ENCODE assay signal across 8 mouse cellular contexts in the genomic region with DNA sequence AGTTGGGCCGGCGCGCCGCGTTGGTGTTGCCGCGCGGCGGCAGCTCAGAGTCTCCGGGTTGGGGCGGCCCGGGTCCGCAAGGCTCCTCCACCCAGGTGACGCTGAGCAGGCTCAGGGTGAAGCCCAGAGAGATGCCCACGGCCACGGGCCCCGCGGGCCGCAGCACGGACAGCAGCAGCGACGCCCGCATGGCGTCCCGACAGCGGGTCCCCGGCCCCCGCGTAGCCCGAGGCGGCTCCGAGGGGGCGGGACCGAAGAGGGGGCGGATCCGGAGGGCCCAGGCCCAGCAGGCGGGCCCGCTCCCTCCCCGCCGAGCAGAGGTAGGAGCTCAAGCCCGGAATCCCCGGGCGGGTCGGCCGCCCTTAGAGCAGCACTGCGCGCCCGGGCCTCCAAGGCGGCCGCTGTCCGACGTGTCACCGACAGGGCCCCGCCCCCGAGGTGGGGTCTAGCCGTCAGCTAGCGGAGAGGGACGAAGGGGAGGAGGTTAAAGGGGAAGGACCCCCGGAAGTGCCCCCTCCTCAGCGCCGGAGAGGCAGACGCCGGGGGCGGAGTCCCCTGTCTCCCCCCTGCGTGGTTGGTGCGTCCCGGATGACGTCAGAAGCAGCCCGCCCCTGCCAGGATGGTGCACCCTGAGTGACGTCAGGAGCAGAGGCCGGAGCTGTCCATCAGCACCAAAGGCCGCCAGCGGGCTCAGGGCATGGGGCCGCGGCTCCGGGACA. TPM values are rescaled to one million over a fixed set of nuclear protein-coding genes. Genes with fewer than 3 reads are reported as not detected.
DNase-seq lines count a peak whose midpoint lies in the region; ATAC-seq lines count a peak whose summit lies in the region.

Gene Chpf, minus strand, starts transcription at position 392 of the 719 bp plus-strand sequence.
Gene Tmem198, plus strand, starts transcription at position 617 of the 719 bp plus-strand sequence.

- peak within 1 kb of the TSS; percentile 87 for H3K27ac ChIP-seq in hindbrain, embryonic 14.5 days

- 0% methylated on average over 70 of the region's 76 CpGs for WGBS in hindbrain, embryonic 14.5 days

- H3K36me3 ChIP-seq in hindbrain, embryonic 14.5 days (replicated peaks; ENCODE audit: control insufficient read depth, insufficient read depth), result peaks cover 47% of the 10 kb centered on the region

- peak within 1 kb of the TSS; percentile 90 for H3K9ac ChIP-seq in hindbrain, embryonic 14.5 days

- H3K4me3 ChIP-seq in hindbrain, embryonic 14.5 days (replicated peaks; ENCODE audit: low read length), result peak within 1 kb of the TSS; percentile 87

- H3K4me1 ChIP-seq in hindbrain, embryonic 14.5 days (replicated peaks; ENCODE audit: control insufficient read depth, insufficient read depth, low read length), result peaks cover 38% of the 10 kb centered on the region

- peak within 1 kb of the TSS; percentile 61 for H3K4me2 ChIP-seq in hindbrain, embryonic 14.5 days (replicated peaks)

- ATAC-seq in hindbrain, embryonic 14.5 days (ENCODE audit: low FRiP score), result peak; percentile 91

- H3K9me3 ChIP-seq in hindbrain, embryonic 14.5 days (ENCODE audit: control insufficient read depth, low read length), result no peaks in the 10 kb centered on the region

- peaks cover 5% of the 10 kb centered on the region for H3K27me3 ChIP-seq in hindbrain, embryonic 14.5 days (ENCODE audit: control insufficient read depth, insufficient read depth, low read length)

- DNase-seq in T-cell, adult 2 months (ENCODE audit: low spot score), result peak; percentile 94
- DNase-seq in cerebellum, postnatal 25 days, result peak; percentile 98
- DNase-seq in frontal cortex, postnatal 25 days (ENCODE audit: low spot score in 2 of 2), result peak; percentile 92 to 94
- peak; percentile 96 for DNase-seq in hindbrain, embryonic 14.5 days (ENCODE audit: low spot score)
- DNase-seq in layer of hippocampus, postnatal 25 days (ENCODE audit: extremely low spot score in 1 of 2, low spot score in 1 of 2), result peak; percentile 94 to 98
- peak; percentile 98 for DNase-seq in lung, postnatal 14 days
- peak; percentile 96 for DNase-seq in retina, adult 2 months (ENCODE audit: low read depth, low spot score)
- peak; percentile 97 for DNase-seq in thymus, postnatal 25 days

RNA-seq across cellular contexts. Expression of gene Chpf, which starts in this region (rescaled TPM):
- polyA plus RNA-seq in hindbrain, embryonic 14.5 days (2014; fragmentation: Nextera tagmentation; extraction: Ambion mirVana), result 49.2 and 55.0 TPM in 2 replicates
- 10 to 100 TPM; 77.2 to 82.8 TPM for total RNA-seq in layer of hippocampus, postnatal 25 days (2021)

RNA-seq across cellular contexts. Expression of gene Tmem198, which starts in this region (rescaled TPM):
- 37.5 and 40.3 TPM in 2 replicates for polyA plus RNA-seq in hindbrain, embryonic 14.5 days (2014; fragmentation: Nextera tagmentation; extraction: Ambion mirVana)
- total RNA-seq in layer of hippocampus, postnatal 25 days (2021), result 10 to 100 TPM; 70.3 to 73.8 TPM

Comparison
In these comparisons a context has a peak if more than half of its experiments do, and no peak if none do; other contexts are left out.
1. Peak in every context shown above with its lines: DNase-seq, ATAC-seq, H3K4me3 ChIP-seq and H3K27ac ChIP-seq.